In the genomic region with DNA sequence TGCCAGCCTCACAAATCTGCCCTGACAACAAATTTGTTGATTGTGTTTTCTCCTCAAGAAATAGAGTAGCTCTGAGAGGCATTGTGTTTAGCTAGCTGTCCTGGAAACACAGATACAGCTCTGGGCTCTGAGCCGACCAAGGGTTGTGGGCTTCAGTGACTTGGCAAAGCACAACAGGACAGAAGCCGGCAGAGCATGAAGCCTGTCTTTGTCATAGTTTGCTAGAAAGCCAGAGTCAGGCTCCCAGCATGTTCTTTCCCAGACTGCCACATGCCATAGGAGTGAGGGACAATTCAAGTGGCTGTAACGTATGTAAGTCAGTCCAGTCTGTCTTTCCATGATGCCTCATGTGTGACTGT, we compare ENCODE assay signal across 8 mouse cellular contexts.
DNase-seq lines count a peak whose midpoint lies in the region; ATAC-seq lines count a peak whose summit lies in the region.

No protein-coding gene starts in this region.

- no peak for DNase-seq in frontal cortex, postnatal 14 days (ENCODE audit: low spot score in 2 of 2)
- peak; percentile 20 for DNase-seq in right cerebral cortex, adult 18-20 months
- DNase-seq in right cerebral cortex, postnatal 36 days (ENCODE audit: low spot score in 2 of 2) = no peak
- DNase-seq in layer of hippocampus, adult 9-11 months = peak; percentile 62
- DNase-seq in thymus, postnatal 25 days = no peak
- no peak for DNase-seq in left cerebral cortex, adult 18-20 months (ENCODE audit: low spot score in 2 of 2)

- H3K4me1 ChIP-seq in heart, embryonic 13.5 days = peaks cover 46% of the 10 kb centered on the region

- ATAC-seq in frontal cortex, adult (ENCODE audit: low TSS enrichment) = peak; percentile 42; the same call in 1 of the 2 replicates
- no peak for ATAC-seq in heart, embryonic 13.5 days (ENCODE audit: extremely low read depth, insufficient number of reproducible peaks, low FRiP score, low TSS enrichment)

- H3K27ac ChIP-seq in heart, embryonic 13.5 days (replicated peaks) = peak overlapping the region; percentile 70

- H3K4me3 ChIP-seq in heart, embryonic 13.5 days = no peak overlapping the region

- H3K9me3 ChIP-seq in heart, embryonic 13.5 days = no peaks in the 10 kb centered on the region

- no peak overlapping the region for H3K4me2 ChIP-seq in heart, embryonic 13.5 days

- WGBS in heart, embryonic 13.5 days = 49% methylated on average over 3 of the region's 3 CpGs

- H3K9ac ChIP-seq in heart, embryonic 13.5 days = no peak overlapping the region

- H3K27me3 ChIP-seq in heart, embryonic 13.5 days (replicated peaks) = no peaks in the 10 kb centered on the region

- H3K36me3 ChIP-seq in heart, embryonic 13.5 days = no peaks in the 10 kb centered on the region

Comparison
In these comparisons a context has a peak if more than half of its experiments do, and no peak if none do; other contexts are left out.
1. DNase-seq: peak in right cerebral cortex, adult 18-20 months (single experiment) and layer of hippocampus, adult 9-11 months (single experiment); none in frontal cortex, postnatal 14 days (0 of 2), right cerebral cortex, postnatal 36 days (0 of 2), thymus, postnatal 25 days (single experiment) and left cerebral cortex, adult 18-20 months (0 of 2).